Comparison of ENCODE assay signal across 18 mouse cellular contexts in genomic region chr17:8408002-8408401, GRCm38 (mm10). TPM values are rescaled to one million over a fixed set of nuclear protein-coding genes. Genes with fewer than 3 reads are reported as not detected.
"Had no signal": no experiment of that assay in that cellular context is flagged by ENCODE, and none has a peak within 500 bp of the region (broad histone marks: within the 10 kb centered on the region; RNA-seq: fewer than 3 reads in every experiment).

No protein-coding gene starts in this region.

RNA-seq across cellular contexts. Expression of gene T, which starts 26.2 kb away (rescaled TPM):
- total RNA-seq: left cerebral cortex, adult 2 months; left cerebral cortex, adult 8-10 months; left cerebral cortex, postnatal 14 days; left cerebral cortex, postnatal 25 days; left cerebral cortex, postnatal 36 days; liver, adult 2 months; megakaryocyte progenitor cell, adult 5-6 weeks; megakaryocyte, adult 5-6 weeks; megakaryocyte-erythroid progenitor cell, adult 5-6 weeks; monocyte, adult 5-6 weeks had no signal
- polyA plus RNA-seq: liver, adult 2 months; liver, embryonic 11.5 days; liver, embryonic 12.5 days; liver, embryonic 13.5 days; liver, embryonic 15.5 days; liver, embryonic 16.5 days; liver, postnatal 0 days; lung, postnatal 0 days; macrophage had no signal

RNA-seq across cellular contexts. Expression of gene T2, which starts 52.2 kb away (rescaled TPM):
- total RNA-seq: liver, adult 2 months; megakaryocyte progenitor cell, adult 5-6 weeks; megakaryocyte-erythroid progenitor cell, adult 5-6 weeks; monocyte, adult 5-6 weeks had no signal
- polyA plus RNA-seq: liver, adult 2 months; liver, embryonic 15.5 days; liver, embryonic 16.5 days; liver, postnatal 0 days; macrophage had no signal
